In the genomic region with DNA sequence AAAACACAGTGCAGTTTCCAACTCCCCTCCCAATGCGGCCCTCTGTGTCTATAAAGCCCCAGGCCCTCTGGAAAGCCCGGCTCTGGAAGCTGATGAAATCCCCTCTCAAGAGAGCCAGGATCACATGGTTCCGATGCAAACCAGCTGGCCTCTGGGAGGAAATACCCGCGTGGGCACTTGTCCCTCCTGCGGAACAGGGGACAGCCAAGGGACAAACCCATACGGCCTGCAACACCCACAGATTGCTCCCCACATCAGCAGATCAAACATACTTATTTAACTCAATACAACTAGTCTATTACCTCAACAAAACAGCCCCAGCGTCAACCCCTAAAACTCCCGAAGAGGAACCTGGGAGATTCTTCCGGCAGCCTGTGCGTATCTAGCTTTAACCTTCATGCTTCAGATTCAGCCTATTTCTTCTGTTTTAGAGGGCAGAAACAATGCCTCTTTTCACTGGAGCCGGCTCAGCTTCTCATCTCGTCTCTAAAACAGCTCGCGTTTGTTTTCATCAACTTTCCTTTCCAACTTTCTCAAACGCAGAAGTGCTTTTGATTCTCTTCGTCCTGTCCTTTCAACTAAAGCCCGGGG, we compare ENCODE assay signal across 8 mouse cellular contexts. TPM values are rescaled to one million over a fixed set of nuclear protein-coding genes. Genes with fewer than 3 reads are reported as not detected.
DNase-seq lines count a peak whose midpoint lies in the region; ATAC-seq lines count a peak whose summit lies in the region.

No protein-coding gene starts in this region.

- peak overlapping the region; percentile 98 for H3K4me2 ChIP-seq in kidney, embryonic 14.5 days (replicated peaks; ENCODE audit: low read depth, low read length)
- peak overlapping the region; percentile 99 for H3K4me2 ChIP-seq in heart, embryonic 16.5 days (ENCODE audit: low read depth, low read length)
- H3K4me2 ChIP-seq in liver, embryonic 12.5 days = peak overlapping the region; percentile 98
- peak overlapping the region; percentile 96 for H3K4me2 ChIP-seq in neural tube, embryonic 13.5 days

- 3% methylated on average over 18 of the region's 18 CpGs for WGBS in kidney, embryonic 14.5 days
- WGBS in heart, embryonic 16.5 days = 4% methylated on average over 18 of the region's 18 CpGs
- WGBS in liver, embryonic 12.5 days (ENCODE audit: insufficient replicate concordance) = 8% methylated on average over 18 of the region's 18 CpGs
- WGBS in neural tube, embryonic 13.5 days = 3% methylated on average over 18 of the region's 18 CpGs

- ATAC-seq in kidney, embryonic 14.5 days (ENCODE audit: low FRiP score, low TSS enrichment) = no peak
- ATAC-seq in heart, embryonic 16.5 days (replicated peaks; ENCODE audit: extremely low read depth, insufficient read depth, low FRiP score) = no peak
- no peak for ATAC-seq in liver, embryonic 12.5 days
- ATAC-seq in neural tube, embryonic 13.5 days (ENCODE audit: low read depth) = no peak
- no peak for ATAC-seq in megakaryocyte-erythroid progenitor cell, adult 5-6 weeks (replicated peaks; ENCODE audit: low FRiP score, low TSS enrichment, poor library complexity, severe bottlenecking)

- H3K9ac ChIP-seq in kidney, embryonic 14.5 days (ENCODE audit: low read depth, low read length) = peak overlapping the region; percentile 54; the same call in 1 of the 2 replicates
- H3K9ac ChIP-seq in heart, embryonic 16.5 days (ENCODE audit: low read length) = peak overlapping the region; percentile 68
- H3K9ac ChIP-seq in liver, embryonic 12.5 days = peak overlapping the region; percentile 58
- peak overlapping the region; percentile 61 for H3K9ac ChIP-seq in neural tube, embryonic 13.5 days

- H3K9me3 ChIP-seq in kidney, embryonic 14.5 days (ENCODE audit: control insufficient read depth, low read length) = no peaks in the 10 kb centered on the region
- H3K9me3 ChIP-seq in heart, embryonic 16.5 days (replicated peaks; ENCODE audit: control insufficient read depth, low read length) = no peaks in the 10 kb centered on the region
- no peaks in the 10 kb centered on the region for H3K9me3 ChIP-seq in liver, embryonic 12.5 days (replicated peaks)
- H3K9me3 ChIP-seq in neural tube, embryonic 13.5 days = no peaks in the 10 kb centered on the region

- no peak overlapping the region for H3K27ac ChIP-seq in kidney, embryonic 14.5 days (ENCODE audit: low read depth, low read length)
- no peak overlapping the region for H3K27ac ChIP-seq in heart, embryonic 16.5 days (ENCODE audit: low read length)
- no peak overlapping the region for H3K27ac ChIP-seq in liver, embryonic 12.5 days
- 0 out of 2 replicates have a peak overlapping the region, but pooled peaks have one; percentile 18 for H3K27ac ChIP-seq in neural tube, embryonic 13.5 days (replicated peaks)

- no peak for DNase-seq in kidney, adult 11 months
- peak; percentile 47 for DNase-seq in embryo, embryonic 10.5 days (ENCODE audit: low spot score)
- no peak for DNase-seq in gastrocnemius, postnatal 4 days (ENCODE audit: low spot score in 2 of 2)

- no peaks in the 10 kb centered on the region for H3K27me3 ChIP-seq in kidney, embryonic 14.5 days (ENCODE audit: control insufficient read depth, insufficient read depth, low read length)
- H3K27me3 ChIP-seq in heart, embryonic 16.5 days (ENCODE audit: control insufficient read depth, insufficient read depth, low read length) = peaks cover 2% of the 10 kb centered on the region; the same call in 1 of the 2 replicates
- peaks cover 12% of the 10 kb centered on the region; the same call in 1 of the 2 replicates for H3K27me3 ChIP-seq in liver, embryonic 12.5 days (replicated peaks)
- H3K27me3 ChIP-seq in neural tube, embryonic 13.5 days = no peaks in the 10 kb centered on the region

- H3K4me1 ChIP-seq in kidney, embryonic 14.5 days (ENCODE audit: control insufficient read depth, insufficient read depth, low read length) = peaks cover 28% of the 10 kb centered on the region
- peaks cover 30% of the 10 kb centered on the region for H3K4me1 ChIP-seq in heart, embryonic 16.5 days (ENCODE audit: control insufficient read depth, insufficient read depth, low read length)
- peaks cover 66% of the 10 kb centered on the region for H3K4me1 ChIP-seq in liver, embryonic 12.5 days
- peaks cover 42% of the 10 kb centered on the region for H3K4me1 ChIP-seq in neural tube, embryonic 13.5 days (replicated peaks)

- peak overlapping the region; percentile 62 for H3K4me3 ChIP-seq in kidney, embryonic 14.5 days (ENCODE audit: low read length)
- H3K4me3 ChIP-seq in heart, embryonic 16.5 days (ENCODE audit: low read length) = peak overlapping the region; percentile 75
- peak overlapping the region; percentile 64 for H3K4me3 ChIP-seq in liver, embryonic 12.5 days
- peak overlapping the region; percentile 51 for H3K4me3 ChIP-seq in neural tube, embryonic 13.5 days

- no peaks in the 10 kb centered on the region for H3K36me3 ChIP-seq in kidney, embryonic 14.5 days (ENCODE audit: control insufficient read depth, insufficient read depth, low read length)
- H3K36me3 ChIP-seq in heart, embryonic 16.5 days (ENCODE audit: control insufficient read depth, insufficient read depth) = no peaks in the 10 kb centered on the region
- H3K36me3 ChIP-seq in liver, embryonic 12.5 days = no peaks in the 10 kb centered on the region
- H3K36me3 ChIP-seq in neural tube, embryonic 13.5 days = no peaks in the 10 kb centered on the region

RNA-seq across cellular contexts. Expression of a gene that starts 6.3 kb away (rescaled TPM):
- 4.1 and 7.3 TPM in 2 replicates for polyA plus RNA-seq in kidney, embryonic 14.5 days (2014; fragmentation: Nextera tagmentation; extraction: Ambion mirVana)
- polyA plus RNA-seq in heart, embryonic 16.5 days (2015; fragmentation: Nextera tagmentation; extraction: Ambion mirVana) = 4.4 and 5.8 TPM in 2 replicates
- polyA plus RNA-seq in liver, embryonic 12.5 days (2016; fragmentation: Nextera tagmentation; extraction: Ambion mirVana) = 5.4 and 5.7 TPM in 2 replicates
- polyA plus RNA-seq in neural tube, embryonic 13.5 days (2015; fragmentation: Nextera tagmentation; extraction: Ambion mirVana) = 4.4 and 4.8 TPM in 2 replicates
- 29.6 and 30.1 TPM in 2 replicates for total RNA-seq in megakaryocyte-erythroid progenitor cell, adult 5-6 weeks (2014; fragmentation: Nextera tagmentation)
- total RNA-seq in megakaryocyte-erythroid progenitor cell, adult 5-6 weeks (2017) = 3.0 and 5.7 TPM in 2 replicates
- total RNA-seq in gastrocnemius, postnatal 4 days (2021) = 1 to 10 TPM; 6.2 to 6.5 TPM

RNA-seq across cellular contexts. Expression of a gene that starts 47.2 kb away (rescaled TPM):
- polyA plus RNA-seq in kidney, embryonic 14.5 days (2014; fragmentation: Nextera tagmentation; extraction: Ambion mirVana) = not detected in 2 replicates
- not detected in 2 replicates for polyA plus RNA-seq in heart, embryonic 16.5 days (2015; fragmentation: Nextera tagmentation; extraction: Ambion mirVana)
- polyA plus RNA-seq in liver, embryonic 12.5 days (2016; fragmentation: Nextera tagmentation; extraction: Ambion mirVana) = not detected in 2 replicates
- not detected in 2 replicates for polyA plus RNA-seq in neural tube, embryonic 13.5 days (2015; fragmentation: Nextera tagmentation; extraction: Ambion mirVana)
- total RNA-seq in megakaryocyte-erythroid progenitor cell, adult 5-6 weeks (2014; fragmentation: Nextera tagmentation) = not detected in 2 replicates
- total RNA-seq in megakaryocyte-erythroid progenitor cell, adult 5-6 weeks (2017) = not detected in 2 replicates
- total RNA-seq in gastrocnemius, postnatal 4 days (2021) = not detected

RNA-seq across cellular contexts. Expression of a gene that starts 53.5 kb away (rescaled TPM):
- polyA plus RNA-seq in kidney, embryonic 14.5 days (2014; fragmentation: Nextera tagmentation; extraction: Ambion mirVana) = not detected in 2 replicates
- not detected in 2 replicates for polyA plus RNA-seq in heart, embryonic 16.5 days (2015; fragmentation: Nextera tagmentation; extraction: Ambion mirVana)
- not detected in 2 replicates for polyA plus RNA-seq in liver, embryonic 12.5 days (2016; fragmentation: Nextera tagmentation; extraction: Ambion mirVana)
- polyA plus RNA-seq in neural tube, embryonic 13.5 days (2015; fragmentation: Nextera tagmentation; extraction: Ambion mirVana) = not detected in 2 replicates
- not detected in 2 replicates for total RNA-seq in megakaryocyte-erythroid progenitor cell, adult 5-6 weeks (2014; fragmentation: Nextera tagmentation)
- total RNA-seq in megakaryocyte-erythroid progenitor cell, adult 5-6 weeks (2017) = not detected in 2 replicates
- total RNA-seq in gastrocnemius, postnatal 4 days (2021) = not detected
